Mouse (Mus musculus) CH12.LX (cell line): ENCODE results near the gene Ncln.

Source experiments
- CTCF ChIP-seq, 2 experiments: IDR thresholded peaks in 1 of 2; conservative IDR thresholded peaks in 1 of 2; 2 replicates each; pipeline ENCODE4 v1.5.1; 2011 to 2012; ENCODE audit warnings: low read depth in 2 of 2, low read length in 2 of 2, improper control_type of control experiment in 1 of 2, inconsistent platforms in 1 of 2, mild to moderate bottlenecking in 1 of 2, moderate library complexity in 1 of 2
- TBP ChIP-seq: conservative IDR thresholded peaks from 2 replicates; pipeline ENCODE4 v1.6.1; 2011; ENCODE audit warnings: low read depth, low read length, improper control_type of control experiment
- USF1 ChIP-seq: IDR thresholded peaks from 2 replicates; pipeline ENCODE4 v1.6.1; 2014; ENCODE audit warnings: low read depth, mild to moderate bottlenecking, inconsistent platforms, low read length, improper control_type of control experiment
- ZC3H11A ChIP-seq: IDR thresholded peaks from 2 replicates; pipeline ENCODE4 v1.6.1; 2012; ENCODE audit warnings: low read depth, mild to moderate bottlenecking, inconsistent platforms, low read length, improper control_type of control experiment
- ZKSCAN1 ChIP-seq: IDR thresholded peaks from 2 replicates; pipeline ENCODE4 v1.6.1; 2012; ENCODE audit warnings: low read depth, inconsistent platforms, low read length, improper control_type of control experiment, borderline replicate concordance

- TF ChIP-seq CTCF (conservative IDR thresholded peaks at IDR 0.05 in 1 of 2, IDR thresholded peaks at IDR 0.05 in 1 of 2; ENCODE audit: low read depth in 2 of 2, low read length in 2 of 2) (no peak), USF1 (no peak), ZC3H11A (no peak), TBP (no peak), ZKSCAN1 (no peak)
These were observed 27.4 kb upstream of the Ncln start for GRCm38 (mm10) chr10:81523570-81523969.
